Mouse (Mus musculus) gastrocnemius, postnatal 10 days (tissue): ENCODE measurements at regions not wholly inside any gene's neighbourhood (a gene's known extent, or its start where the extent isn't known, plus 50 kb on each side); places are given as distances from the start of the nearest gene placed in this dataset.
"Not testable (repeated sequence)": the region's sequence is repeated elsewhere in the genome, so short reads cannot be mapped to it uniquely, and the experiment has no call there.

Experiments
- DNase-seq: peaks from one replicate; pipeline ENCODE4 v3.0.0; 2021; ENCODE audit warnings: mixed read lengths

GRCm38 (mm10) chr7:118320307-118320706, 76.8 kb upstream of the Smg1 start:
- no peak for DNase-seq

- DNase-seq: no peak
Observed at GRCm38 (mm10) chr7:118318432-118319135, 75.1 kb upstream of the Smg1 start.

- not testable (repeated sequence) for DNase-seq
Observed at GRCm38 (mm10) chr7:118314886-118315285, 71.4 kb upstream of the Smg1 start.

- no peak for DNase-seq
Observed at GRCm38 (mm10) chr7:118314228-118314658, 70.8 kb upstream of the Smg1 start.

GRCm38 (mm10) chr7:118313818-118314217, 70.3 kb upstream of the Smg1 start:
- no peak for DNase-seq

GRCm38 (mm10) chr7:118309733-118310132, 66.3 kb upstream of the Smg1 start:
- no peak for DNase-seq

- DNase-seq: no peak
Observed at GRCm38 (mm10) chr7:118308882-118309281, 65.4 kb upstream of the Smg1 start.

GRCm38 (mm10) chr7:118304812-118305211, 61.3 kb upstream of the Smg1 start:
- peak; percentile 86 for DNase-seq

- no peak for DNase-seq
Observed at GRCm38 (mm10) chr7:118304338-118304737, 60.9 kb upstream of the Smg1 start.

GRCm38 (mm10) chr7:118303921-118304320, 60.5 kb upstream of the Smg1 start:
- DNase-seq: no peak

GRCm38 (mm10) chr7:118300678-118301342, 57.3 kb upstream of the Smg1 start:
- peak; percentile 43 for DNase-seq

GRCm38 (mm10) chr7:118297613-118298012, 54.1 kb upstream of the Smg1 start:
- DNase-seq: peak; percentile 92

GRCm38 (mm10) chr7:118296856-118297518, 53.5 kb upstream of the Smg1 start:
- no peak for DNase-seq

- DNase-seq: no peak
Observed at GRCm38 (mm10) chr7:118295855-118296254, 52.4 kb upstream of the Smg1 start.

- DNase-seq: no peak
Observed at GRCm38 (mm10) chr7:118295275-118295674, 51.8 kb upstream of the Smg1 start.

- DNase-seq: no peak
Observed at GRCm38 (mm10) chr7:118294637-118295036, 51.2 kb upstream of the Smg1 start.
